Mouse (Mus musculus): ENCODE measurements around the gene Tmem98. TPM values are rescaled to one million over a fixed set of nuclear protein-coding genes. Genes with fewer than 3 reads are reported as not detected.
A peak's percentile ranks its signal among the peaks of the same experiment; 100 is the strongest.

Tmem98 gene
- polyA plus RNA-seq, 1 experiment from 2014 or later, result 7.2 TPM

DNA sequence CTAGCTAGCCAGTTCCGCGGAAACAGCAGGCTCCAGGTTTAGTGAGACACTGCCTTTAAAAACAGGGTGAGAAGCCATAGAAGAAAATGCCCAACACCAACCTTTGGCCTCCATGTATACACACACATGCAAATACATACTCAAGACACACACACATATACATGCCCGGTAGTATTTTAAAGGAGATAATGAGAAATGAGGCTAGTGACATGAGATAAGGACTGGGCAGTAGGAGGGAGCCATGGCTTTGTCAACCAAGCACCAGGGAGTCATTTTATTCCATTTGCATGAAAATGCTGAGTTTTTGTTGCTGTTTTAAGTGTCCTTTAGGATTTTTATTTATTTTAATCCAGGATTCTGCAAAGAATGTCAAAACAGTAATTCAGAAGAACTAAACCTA lies 19.6 kb upstream of the Tmem98 start:
- DNase-seq (ENCODE audit: low spot score), result no peak

DNA sequence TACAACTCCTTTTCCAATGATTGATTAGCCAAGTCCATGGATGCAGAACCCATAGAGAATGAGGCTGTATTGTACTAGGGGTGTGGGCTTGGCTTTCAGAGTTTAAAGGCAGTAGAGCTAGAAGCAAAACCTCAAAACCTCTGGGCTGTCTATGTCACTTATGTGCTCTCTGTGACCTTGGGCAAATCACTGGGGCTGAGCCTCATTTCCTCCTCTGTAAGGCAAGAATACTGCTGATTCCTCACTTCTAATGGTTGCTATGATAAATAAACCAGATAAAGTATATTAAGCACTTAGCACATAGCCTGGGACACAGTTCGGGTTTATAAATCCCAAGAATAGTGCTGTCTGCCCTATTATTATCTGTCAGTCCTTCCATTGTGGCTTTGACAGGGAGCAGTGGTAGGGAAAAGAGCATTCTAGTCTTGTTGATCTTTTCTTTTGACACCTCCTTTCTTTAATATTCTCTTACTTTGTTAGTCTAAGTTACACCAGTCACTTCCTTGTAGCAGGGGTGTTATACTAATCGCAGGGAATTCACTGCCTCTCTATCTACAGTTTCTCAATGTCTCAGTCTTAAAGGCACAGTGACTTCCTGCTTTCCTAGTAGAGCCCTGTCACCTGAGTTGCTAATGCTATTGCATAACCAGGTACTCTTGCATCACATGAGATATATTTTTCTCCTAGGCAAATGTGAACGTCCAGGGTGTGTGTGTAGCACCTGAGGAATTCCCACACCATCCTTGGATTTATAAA lies 18.1 kb upstream of the Tmem98 start:
- no peak for DNase-seq (ENCODE audit: low spot score)

DNA sequence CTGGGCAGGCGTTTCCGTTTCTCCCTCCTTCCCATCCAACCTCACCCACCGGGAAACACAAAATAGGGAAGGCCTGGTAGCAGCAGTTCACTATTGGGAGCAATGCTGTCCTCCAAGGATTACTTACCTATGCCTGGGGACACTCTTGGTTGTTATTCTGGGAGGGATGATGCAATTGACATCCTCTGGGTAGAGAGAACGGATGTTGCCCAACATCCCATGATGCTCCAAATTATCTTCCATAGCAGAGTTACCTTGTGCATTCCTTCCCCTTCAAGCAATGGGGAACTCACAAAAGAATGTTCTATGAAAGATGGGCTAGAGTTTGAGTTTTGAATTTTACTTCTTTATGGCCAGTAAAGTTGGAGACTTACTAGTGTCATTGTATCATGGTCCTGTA lies 16.6 kb upstream of the Tmem98 start:
- no peak for DNase-seq (ENCODE audit: low spot score)

DNA sequence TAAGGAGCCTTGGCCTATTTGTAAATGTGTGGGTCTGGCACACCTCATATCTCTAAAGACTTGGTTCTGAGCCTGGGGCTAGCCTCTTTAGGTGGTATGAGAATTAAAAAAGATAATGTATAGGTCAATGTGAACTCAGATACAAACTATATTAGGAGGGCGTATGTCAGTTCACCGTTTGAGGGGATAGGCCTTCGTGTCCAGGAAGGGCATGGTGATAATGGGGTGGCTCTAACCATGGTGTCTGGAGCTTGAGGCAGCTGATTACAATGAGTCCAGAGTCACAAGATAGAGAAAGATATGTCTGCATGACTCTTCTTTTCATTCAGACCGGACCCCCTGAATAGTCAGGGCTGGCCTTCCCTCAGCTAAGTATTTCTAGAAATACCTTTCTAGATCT lies 15.7 kb upstream of the Tmem98 start:
- no peak for DNase-seq (ENCODE audit: low spot score)

DNA sequence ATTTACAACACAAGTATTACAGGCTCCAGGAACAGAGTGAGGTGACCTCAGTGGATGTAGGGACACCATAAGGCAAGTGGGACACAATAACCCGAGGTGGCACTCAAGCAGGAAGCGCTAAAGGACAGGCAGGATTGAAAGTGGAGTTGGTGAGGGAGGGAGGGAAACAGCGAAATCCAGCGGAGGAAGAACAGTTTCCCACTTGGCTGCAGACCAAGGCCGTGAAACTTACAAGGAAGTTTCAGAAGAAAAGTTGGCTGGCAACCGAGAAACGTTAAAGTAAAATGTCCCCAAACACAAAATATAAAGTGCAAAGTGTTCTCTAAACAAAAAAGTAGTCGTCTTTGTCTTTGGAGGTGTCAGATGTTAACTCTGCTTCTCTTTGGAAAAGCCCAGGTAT lies 14.5 kb upstream of the Tmem98 start:
- no peak for DNase-seq (ENCODE audit: low spot score)

DNA sequence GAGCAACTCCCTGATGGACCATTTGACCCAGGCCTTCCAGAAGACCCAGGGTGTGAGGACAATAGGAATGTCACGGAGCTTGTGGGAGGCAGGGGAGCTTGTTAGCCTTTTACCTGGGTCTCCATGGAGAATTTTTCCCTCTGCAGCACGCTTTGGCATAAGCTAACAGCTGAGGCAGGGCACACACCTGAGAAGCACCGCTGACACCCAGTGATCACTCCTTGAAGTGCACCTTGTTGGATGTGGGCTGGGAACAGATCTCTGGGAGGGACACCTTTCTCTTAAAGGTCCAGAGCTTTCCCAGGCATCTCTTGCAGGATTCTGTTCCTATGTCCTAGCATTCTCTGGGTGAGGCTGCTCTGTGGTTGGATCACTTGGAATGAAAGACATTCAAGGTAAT lies 10.0 kb upstream of the Tmem98 start:
- DNase-seq (ENCODE audit: low spot score), result no peak

DNA sequence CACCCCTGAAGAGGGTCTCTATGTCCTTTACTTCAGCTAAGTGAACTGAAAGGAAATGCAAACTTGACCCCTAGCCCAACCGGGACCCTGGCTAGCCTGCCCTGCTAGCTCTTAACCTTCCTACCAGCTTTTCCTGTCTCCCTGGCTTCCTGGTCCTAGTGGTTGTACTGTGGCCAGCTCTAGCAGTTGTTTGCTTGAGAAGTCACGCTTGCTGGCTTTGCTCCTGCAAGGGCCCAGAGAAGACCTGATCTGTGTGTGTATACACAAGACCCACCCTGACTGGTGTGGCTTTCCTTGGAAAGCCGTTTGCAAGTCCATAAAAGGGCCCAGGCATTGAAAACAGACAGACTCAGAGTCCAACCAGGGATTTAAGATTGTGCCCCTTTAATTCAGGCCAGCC lies 7.3 kb upstream of the Tmem98 start:
- no peak for DNase-seq (ENCODE audit: low spot score)

DNA sequence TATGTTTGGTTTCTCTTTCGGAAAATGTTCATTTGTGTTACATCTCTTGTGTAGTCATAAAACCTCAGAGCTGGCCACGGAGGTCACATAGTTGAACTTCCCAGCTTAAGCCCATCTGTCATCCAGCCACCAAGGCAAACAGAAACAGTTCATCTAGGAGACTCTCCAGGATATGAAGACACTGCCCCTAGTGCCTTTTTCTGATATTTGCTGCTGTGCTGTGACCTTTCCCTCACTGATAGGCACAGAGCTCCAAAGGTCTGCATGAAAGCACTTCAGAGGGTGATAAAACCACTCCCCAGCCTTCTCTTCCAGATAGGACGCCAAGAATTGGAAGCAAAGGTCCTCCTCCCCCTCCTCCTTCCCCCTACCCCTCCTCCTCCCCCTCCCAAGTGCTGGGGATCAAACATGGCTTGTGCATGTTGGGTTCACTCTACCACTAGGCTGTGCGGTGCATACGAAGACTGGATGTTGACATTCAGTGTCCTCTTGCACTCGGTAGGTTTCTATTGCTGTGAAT lies 1.4 kb upstream of the Tmem98 start:
- no peak for DNase-seq (ENCODE audit: low spot score)

DNA sequence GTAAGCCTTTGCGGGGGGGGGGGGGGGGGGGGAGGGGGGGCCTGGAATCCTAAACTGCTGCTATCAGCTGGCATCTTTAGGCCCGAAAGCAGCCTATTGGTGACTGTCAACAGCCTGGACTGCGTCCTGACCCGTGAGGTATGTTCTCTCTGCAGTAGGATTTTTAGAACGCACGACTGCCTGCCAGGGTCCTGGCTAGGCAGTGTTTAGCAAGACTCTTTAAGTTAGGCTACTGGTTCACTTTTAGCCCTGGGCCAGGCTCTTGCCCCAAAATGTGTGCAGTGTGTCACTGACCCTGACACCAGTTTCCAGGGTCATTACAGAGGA lies 346 bp upstream of the Tmem98 start:
- DNase-seq (ENCODE audit: low spot score), result no peak

DNA sequence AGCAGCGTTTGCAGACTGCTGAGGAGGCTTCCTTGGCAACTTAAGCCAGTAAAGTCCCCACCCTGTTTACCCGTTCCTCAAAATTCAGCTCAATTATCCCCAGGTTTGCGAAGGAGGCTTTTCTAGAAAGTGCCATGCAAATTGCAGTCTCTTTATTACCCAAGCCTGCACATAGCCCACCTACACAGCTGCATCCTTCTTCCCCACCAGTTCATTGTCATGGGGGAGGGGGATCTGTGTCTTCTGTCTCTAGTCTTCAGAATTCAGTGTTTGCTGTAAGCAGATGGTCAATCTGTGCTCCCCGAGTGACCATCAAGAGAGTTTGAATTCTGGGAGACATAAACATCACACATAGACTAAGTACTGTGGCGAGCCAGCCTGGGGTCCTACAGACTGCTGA lies 1.2 kb downstream of the Tmem98 start:
- DNase-seq (ENCODE audit: low spot score), result no peak

DNA sequence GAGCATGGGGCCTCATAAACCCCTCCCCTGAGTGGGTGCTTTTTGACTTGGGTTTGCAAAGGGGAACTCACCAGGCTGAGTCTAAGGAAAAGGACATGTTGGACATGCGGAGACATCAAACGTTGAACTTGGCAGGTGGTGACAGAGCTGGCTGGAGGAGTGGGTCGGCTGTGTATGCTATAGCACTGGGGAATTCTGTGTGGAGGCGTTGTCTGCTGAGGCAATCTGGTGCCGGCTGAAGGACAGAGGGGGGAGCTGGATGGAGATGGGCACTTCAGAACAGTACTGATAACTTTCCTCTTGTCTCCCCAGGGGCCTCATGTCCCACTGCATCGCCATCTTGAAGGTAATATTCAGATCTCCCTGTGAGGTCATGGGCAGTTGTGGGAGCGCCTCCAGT lies 5.4 kb downstream of the Tmem98 start:
- no peak for DNase-seq (ENCODE audit: low spot score)

DNA sequence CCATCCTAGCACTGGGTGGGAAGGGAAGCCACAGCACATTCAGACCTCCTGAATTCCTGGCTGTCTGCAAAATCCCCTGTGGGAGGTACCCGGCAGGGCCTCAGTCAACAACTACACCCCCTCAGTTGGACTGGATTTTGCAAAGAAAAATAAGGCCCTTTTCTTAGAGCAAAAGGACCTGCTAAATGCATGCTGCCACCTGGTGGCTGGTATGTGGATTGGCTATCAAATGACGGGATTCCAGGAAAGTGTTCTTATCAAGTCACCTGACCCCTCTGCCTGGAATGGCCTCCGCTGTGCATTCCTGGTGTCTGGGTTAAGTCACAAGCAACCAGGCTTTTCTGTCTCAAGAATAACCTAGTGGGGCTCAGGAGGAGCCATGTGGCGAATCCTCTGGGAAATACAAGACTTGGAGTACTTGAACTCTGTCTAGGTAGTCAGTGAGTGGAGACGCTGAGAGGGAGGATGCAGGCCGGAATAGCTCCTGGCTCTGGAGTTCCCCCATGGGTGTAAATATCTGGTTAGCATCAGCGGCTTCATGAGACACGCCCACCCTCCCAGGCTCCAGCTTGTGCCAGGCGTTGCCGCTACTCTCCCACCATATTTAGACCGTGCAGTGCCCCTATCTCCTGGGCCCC lies 8.2 kb downstream of the Tmem98 start:
- DNase-seq (ENCODE audit: low spot score), result peak; percentile 47

DNA sequence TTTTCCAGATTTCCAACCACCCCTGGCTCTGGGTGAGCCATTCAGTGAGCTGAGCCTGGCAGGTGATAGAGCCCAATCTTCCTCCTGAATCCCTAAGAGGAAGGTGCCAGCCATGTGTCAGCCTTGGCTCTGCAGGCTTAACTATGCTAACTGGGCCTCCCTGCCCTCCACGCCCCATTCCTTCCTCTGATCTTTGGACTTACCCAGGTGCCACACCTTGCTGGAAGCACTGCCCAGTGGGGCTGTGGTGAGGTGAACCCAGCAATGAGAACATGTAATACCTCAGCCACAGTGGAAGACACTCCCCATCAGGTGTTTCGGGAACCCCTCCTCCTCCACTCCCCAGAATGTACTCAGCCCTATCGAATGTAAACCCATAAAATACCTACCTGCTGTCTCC lies 10.1 kb downstream of the Tmem98 start:
- no peak for DNase-seq (ENCODE audit: low spot score)

DNA sequence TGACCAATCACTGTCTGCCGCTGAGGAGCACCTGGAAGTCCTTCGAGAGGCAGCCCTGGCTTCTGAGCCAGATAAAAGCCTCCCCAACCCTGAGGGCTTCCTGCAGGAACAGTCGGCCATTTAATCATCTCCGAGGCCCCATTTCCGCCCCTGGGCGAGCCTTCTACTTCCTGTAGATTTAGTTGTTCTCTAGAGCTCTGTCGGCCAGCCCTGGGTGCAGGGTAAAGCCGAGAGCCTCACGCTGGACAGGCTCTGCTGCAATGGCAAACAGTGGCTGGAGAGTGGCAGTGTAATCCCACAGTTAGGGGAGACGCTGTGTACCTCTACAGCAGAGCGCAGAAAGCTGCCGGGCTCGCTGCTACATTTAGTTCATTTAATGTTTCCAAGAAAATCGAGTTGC lies 11.3 kb downstream of the Tmem98 start:
- no peak for DNase-seq (ENCODE audit: low spot score)

DNA sequence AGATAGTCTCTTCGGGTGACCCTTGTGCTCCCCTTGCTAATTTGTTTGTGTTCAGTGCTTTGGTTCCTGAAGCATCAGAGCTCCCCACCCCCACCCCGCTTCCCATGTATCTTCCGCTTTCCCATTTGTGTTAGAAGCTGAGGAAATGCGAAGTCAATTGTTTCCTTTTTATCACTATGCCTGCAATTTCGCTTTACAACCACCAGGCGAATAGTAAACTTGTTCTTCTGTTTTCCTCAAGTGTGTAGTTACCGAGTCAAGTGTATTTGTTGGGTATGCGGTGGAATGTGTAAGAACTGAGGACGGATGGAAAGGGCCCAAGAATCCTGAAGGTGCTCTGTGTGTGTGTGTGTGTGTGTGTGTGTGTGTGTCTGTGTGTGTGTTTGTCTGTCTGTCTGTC lies 11.8 kb downstream of the Tmem98 start:
- DNase-seq (ENCODE audit: low spot score), result no peak

DNA sequence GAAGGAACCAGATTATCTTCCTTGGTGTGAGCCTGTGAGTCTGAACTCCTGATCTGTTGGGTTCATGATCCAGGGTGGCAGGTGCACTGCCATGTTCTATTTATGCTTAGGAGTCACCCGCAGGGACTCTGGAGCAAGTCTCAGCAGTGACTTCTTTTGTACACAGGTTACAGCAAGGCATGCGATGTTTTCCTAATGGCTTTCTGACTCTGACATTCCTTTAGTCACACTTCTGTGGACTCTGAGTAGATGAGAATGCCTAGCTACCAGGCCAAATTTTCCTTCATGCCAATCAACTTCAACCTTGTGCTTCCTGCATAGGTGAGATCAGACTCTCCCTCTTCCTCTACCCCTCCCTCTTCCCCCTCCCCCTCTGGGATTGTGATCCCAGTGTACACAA lies 25.4 kb downstream of the Tmem98 start:
- DNase-seq (ENCODE audit: low spot score), result no peak

DNA sequence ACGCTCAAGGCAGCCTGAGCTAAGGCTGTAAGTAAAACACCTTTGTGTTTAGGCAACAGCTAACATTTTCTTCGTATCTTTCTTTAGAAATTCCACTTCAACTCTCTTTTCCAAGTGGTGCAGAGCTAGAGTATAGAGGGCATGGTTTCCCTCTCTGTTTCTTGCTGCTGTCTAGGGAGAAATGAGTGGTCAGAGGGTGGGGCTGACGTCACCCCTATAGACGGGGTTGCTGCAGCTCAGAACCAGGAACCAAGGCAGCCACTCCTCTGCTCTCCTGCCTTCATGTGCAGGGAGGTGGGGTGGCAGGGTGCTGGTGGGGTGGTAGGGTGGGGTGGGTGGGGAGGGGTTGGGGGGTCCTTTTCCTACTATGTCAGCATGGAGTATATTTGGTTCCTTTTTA lies 25.9 kb downstream of the Tmem98 start:
- no peak for DNase-seq (ENCODE audit: low spot score)

DNA sequence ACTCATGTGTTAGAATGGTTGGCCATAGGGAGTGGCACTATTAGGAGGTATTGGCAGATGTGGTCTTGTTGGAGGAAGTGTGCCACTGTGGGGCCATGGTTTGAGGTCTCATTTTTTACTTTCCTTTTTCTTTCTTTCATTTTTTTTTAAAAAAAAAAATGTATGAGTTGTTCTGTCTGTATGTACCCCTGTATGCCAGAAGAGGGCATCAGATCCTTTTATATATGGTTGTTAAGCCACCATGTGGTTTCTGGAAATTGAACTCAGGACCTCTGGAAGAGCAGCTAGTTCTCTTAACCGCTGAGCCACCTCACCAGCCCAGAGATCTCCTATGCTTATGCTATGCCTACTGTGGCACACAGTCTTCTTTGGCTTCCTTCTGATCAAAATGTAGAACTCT lies 28.7 kb downstream of the Tmem98 start:
- no peak for DNase-seq (ENCODE audit: low spot score)

DNA sequence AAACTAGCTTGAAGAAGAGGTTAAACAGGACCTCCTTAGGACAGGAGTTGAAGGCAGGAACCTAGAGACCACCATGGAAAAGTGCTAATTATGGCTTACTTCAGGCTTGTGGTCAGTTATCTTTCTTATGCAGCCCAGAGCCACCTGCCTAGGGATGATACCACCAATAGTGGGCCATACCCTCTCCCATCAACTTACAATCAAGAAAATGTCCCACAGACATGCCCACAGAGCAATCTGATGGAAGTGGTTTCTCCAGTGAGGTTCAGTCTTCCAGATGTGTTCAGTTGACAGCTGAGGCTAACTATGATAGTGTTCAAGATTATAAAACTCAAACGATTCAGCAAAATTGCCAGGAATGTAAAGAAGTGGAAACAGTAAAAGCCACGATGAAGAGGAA lies 33.5 kb downstream of the Tmem98 start:
- DNase-seq (ENCODE audit: low spot score), result no peak

DNA sequence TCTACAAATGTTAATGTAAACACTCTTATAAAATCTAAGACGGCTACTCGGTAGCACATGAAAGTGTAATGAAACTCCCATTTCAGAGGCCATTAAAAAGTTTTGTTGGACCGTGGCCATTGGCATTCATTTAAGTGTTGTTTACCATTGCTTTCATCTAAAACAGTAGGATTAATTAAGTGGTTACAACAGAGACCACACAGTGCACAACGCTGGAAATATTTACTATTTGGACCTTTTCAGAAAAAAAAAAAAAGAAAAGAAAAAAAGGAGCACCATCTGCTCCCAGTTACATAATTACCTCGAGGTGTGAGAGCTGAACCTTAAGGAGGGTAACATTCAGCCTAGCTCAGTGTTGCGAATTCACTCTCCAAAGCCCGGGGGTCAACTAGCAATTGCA lies 35.5 kb downstream of the Tmem98 start:
- DNase-seq (ENCODE audit: low spot score), result no peak

DNA sequence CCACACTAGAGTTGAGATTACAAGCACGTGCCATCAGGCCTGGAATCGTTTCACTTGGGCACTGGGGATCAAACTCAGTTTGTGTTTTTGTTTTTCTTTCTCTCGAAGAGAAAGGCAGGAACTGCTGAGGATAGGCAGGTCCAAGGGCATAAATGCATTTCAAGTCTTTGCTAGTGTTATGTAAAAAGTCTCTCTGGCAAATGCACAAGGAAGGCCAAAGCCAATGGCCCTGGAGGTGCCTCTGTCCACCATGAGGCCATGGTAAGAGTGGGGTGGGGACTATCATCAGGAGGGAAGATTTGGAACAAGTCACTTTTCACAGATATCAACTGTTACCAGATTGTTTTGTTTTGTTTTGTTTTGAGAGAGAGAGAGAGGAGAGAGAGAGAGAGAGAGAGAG lies 36.1 kb downstream of the Tmem98 start:
- DNase-seq (ENCODE audit: low spot score), result no peak

DNA sequence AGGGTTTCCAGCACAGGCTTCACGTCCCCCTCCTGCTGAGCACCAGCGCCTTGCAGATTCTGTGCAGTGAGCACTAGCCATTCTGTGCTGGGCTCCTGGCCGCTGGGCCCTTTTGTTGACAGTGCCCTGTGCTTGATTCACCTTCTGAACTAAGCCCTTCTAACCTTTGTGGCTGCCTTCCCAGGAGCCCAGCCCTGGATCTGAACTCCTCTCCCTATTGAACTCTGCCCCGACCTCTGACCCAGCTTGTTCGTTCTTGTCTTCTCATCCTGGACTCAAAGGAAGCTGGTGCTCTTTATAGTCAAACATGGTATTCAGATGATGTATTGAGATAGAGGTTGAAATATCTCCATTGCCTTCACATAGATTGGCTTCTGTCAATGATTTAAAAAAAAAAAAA lies 38.2 kb downstream of the Tmem98 start:
- no peak for DNase-seq (ENCODE audit: low spot score)

DNA sequence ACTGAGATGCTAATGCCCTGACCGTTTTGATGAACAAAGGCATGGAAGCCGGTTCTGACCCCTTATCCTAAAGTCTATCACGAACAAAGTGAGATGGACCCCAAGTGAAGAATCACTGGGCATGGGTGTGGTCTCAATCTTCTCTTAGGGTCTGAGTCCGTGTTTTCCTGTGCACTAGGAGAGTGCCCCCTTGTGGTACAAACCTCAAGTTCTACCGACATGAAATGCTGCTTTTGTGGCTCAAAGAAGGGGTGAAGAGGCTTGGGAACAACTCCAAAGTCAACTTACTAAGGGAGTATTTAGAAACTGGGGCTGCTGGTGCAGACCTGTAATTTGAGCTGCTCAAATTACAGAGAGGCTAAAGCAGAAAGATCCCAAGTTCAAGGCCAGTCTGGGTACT lies 41.9 kb downstream of the Tmem98 start:
- peak; percentile 18 for DNase-seq (ENCODE audit: low spot score)
